Mouse (Mus musculus) limb, embryonic 13.5 days (tissue): ENCODE results near the gene Sult1b1. TPM values are rescaled to one million over a fixed set of nuclear protein-coding genes. Genes with fewer than 3 reads are reported as not detected.
"Not testable (repeated sequence)": the region's sequence is repeated elsewhere in the genome, so short reads cannot be mapped to it uniquely, and the experiment has no call there.

Experiments used
- ATAC-seq: fragments of 200-750 bp; cut with Nextera tagmentation; 2 replicates; pipeline ENCODE4 v1.8.0; 2017; ENCODE audit warnings: low read depth, moderate number of reproducible peaks, moderate TSS enrichment; ENCODE audit not compliant: low FRiP score
- H3K27ac ChIP-seq: fragments of 300-500 bp; sonication (generic); 2 replicates; pipeline ENCODE4 v1.5.1; 2015; ENCODE audit warnings: inconsistent platforms, mild to moderate bottlenecking, moderate library complexity
- H3K27me3 ChIP-seq: fragments of 300-500 bp; sonication (generic); 2 replicates; pipeline ENCODE4 v1.6.1; 2015; ENCODE audit warnings: mild to moderate bottlenecking, inconsistent platforms
- H3K36me3 ChIP-seq: fragments of 300-500 bp; sonication (generic); 2 replicates; pipeline ENCODE4 v1.6.1; 2015; ENCODE audit warnings: inconsistent platforms, mild to moderate bottlenecking, moderate library complexity
- H3K4me1 ChIP-seq: fragments of 300-500 bp; sonication (generic); 2 replicates; pipeline ENCODE4 v1.6.1; 2015; ENCODE audit warnings: inconsistent platforms
- H3K4me2 ChIP-seq: fragments of 300-500 bp; sonication (generic); replicated peaks from 2 replicates; pipeline ENCODE4 v1.6.1; 2015; ENCODE audit warnings: inconsistent platforms, mild to moderate bottlenecking, moderate library complexity
- H3K4me3 ChIP-seq: fragments of 300-500 bp; sonication (generic); 2 replicates; pipeline ENCODE4 v1.5.1; 2015; ENCODE audit warnings: moderate library complexity, mild to moderate bottlenecking, inconsistent platforms
- H3K9ac ChIP-seq: fragments of 300-500 bp; sonication (generic); 2 replicates; pipeline ENCODE4 v1.6.1; 2015; ENCODE audit warnings: mild to moderate bottlenecking, inconsistent platforms
- H3K9me3 ChIP-seq: fragments of 300-500 bp; sonication (generic); 2 replicates; pipeline ENCODE4 v1.6.1; 2016; ENCODE audit warnings: inconsistent platforms
- WGBS: fragments of 180-500 bp; shearing (Covaris S2); methylation state at CpG from one replicate; pipeline ENCODE4 v1.1.7; 2015; 5-methylcytosine and 5-hydroxymethylcytosine counted together
- polyA plus RNA-seq: library from polyadenylated mRNA; unstranded; fragments of >200 nt; fragmentation: Nextera tagmentation; extraction: Ambion mirVana; gene quantifications from 2 replicates; pipeline ENCODE4 v1.2.1, GENCODE M21; 2015

Sult1b1 gene
- polyA plus RNA-seq, 1 experiment from 2014 or later: not detected

GRCm38 (mm10) chr5:87523561-87523960 lies 14.4 kb downstream of the Sult1b1 start:
- not testable (repeated sequence) for H3K4me1 ChIP-seq, H3K27ac ChIP-seq
- WGBS: 87% methylated on average over 2 of the region's 2 CpGs

DNA sequence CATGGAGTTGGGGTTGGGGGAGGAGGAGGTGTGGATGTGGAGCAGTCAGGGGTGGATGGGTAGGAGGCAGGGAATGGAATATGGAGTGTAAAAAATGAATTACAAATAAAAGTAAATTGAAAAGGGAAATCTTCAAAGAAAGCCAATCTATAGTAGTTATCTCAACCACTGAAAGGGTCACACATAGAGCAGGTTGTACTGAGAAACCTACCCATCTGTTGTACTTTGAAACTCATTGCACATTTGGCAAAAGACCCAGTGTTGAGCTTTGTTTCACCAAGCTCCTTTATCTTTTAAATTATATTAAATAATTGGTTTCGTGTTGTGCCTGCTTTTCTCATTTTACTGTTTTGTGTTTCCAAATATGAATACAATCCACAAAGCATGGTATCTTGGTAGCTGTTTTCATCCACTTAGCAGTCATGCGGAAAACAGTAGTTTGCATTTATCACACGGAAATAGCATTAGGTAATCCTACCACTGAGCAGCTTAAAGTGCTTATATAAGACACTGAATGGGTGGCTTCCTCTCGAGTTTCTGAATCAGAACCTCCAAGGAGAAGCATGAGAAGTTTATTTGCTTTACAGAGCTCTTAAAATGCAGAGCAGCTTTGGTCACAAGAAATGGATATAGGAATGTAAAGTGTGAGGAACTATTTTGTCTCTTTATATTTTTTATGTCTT lies 32.1 kb downstream of the Sult1b1 start:
- H3K4me1 ChIP-seq: no peaks in the 10 kb centered on the region
- no peak overlapping the region for H3K4me3 ChIP-seq
- H3K36me3 ChIP-seq: no peaks in the 10 kb centered on the region
- H3K9me3 ChIP-seq: no peaks in the 10 kb centered on the region
- 68% methylated on average over 4 of the region's 4 CpGs for WGBS
- no peak for ATAC-seq
- H3K27ac ChIP-seq: no peak overlapping the region
- no peak overlapping the region for H3K4me2 ChIP-seq
- no peaks in the 10 kb centered on the region for H3K27me3 ChIP-seq
- no peak overlapping the region for H3K9ac ChIP-seq

More at GRCm38 (mm10) chr5:87523561-87523960, 14.4 kb downstream of the Sult1b1 start:
- H3K36me3 ChIP-seq, ATAC-seq, H3K9me3 ChIP-seq, H3K4me2 ChIP-seq, H3K4me3 ChIP-seq, H3K27me3 ChIP-seq, H3K9ac ChIP-seq: not testable (repeated sequence)

- no peak overlapping the region for H3K27ac ChIP-seq
- no peaks in the 10 kb centered on the region for H3K36me3 ChIP-seq
- H3K4me1 ChIP-seq: no peaks in the 10 kb centered on the region
- no peak overlapping the region for H3K9ac ChIP-seq
- no peak for ATAC-seq
- no peaks in the 10 kb centered on the region for H3K9me3 ChIP-seq
- 56% methylated on average over 1 of the region's 1 CpGs for WGBS
- no peak overlapping the region for H3K4me3 ChIP-seq
- H3K27me3 ChIP-seq: no peaks in the 10 kb centered on the region
- H3K4me2 ChIP-seq: no peak overlapping the region
Measured at GRCm38 (mm10) chr5:87502687-87503086, 35.3 kb downstream of the Sult1b1 start.

DNA sequence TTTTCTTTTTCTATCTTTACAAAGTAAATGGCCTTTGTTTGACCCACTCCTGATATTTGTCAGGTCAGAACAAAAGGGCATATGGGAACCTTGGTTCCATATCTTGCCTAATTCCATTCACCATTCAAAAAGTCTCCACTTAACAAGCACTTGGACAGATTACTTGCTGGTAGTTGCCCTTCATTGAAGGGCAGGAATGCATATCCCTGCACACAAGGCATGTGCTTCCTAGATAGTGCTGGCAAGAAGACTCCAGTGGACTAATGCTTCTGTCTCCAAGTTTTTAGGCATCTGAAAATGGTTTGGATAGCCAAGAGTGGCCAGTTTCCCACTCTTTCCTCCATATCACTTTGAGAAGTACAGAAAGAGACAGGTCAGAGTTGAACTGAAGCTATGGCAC lies 38.7 kb downstream of the Sult1b1 start:
- Histone ChIP-seq H3K27ac (no peak overlapping the region), H3K27me3 (no peaks in the 10 kb centered on the region), H3K4me3 (no peak overlapping the region), H3K36me3 (no peaks in the 10 kb centered on the region), H3K4me1 (no peaks in the 10 kb centered on the region), H3K9ac (no peak overlapping the region), H3K4me2 (no peak overlapping the region), H3K9me3 (no peaks in the 10 kb centered on the region)
- ATAC-seq: no peak

- Histone ChIP-seq H3K4me3 (no peak overlapping the region), H3K27me3 (no peaks in the 10 kb centered on the region), H3K27ac (no peak overlapping the region), H3K9me3 (no peaks in the 10 kb centered on the region), H3K4me1 (no peaks in the 10 kb centered on the region), H3K4me2 (no peak overlapping the region), H3K9ac (no peak overlapping the region), H3K36me3 (no peaks in the 10 kb centered on the region)
- no peak for ATAC-seq
Measured at GRCm38 (mm10) chr5:87498936-87499335, 39.1 kb downstream of the Sult1b1 start.

GRCm38 (mm10) chr5:87490771-87491170 lies 47.2 kb downstream of the Sult1b1 start, which contains the start of gene Ugt2a1:
Ugt2a1 (minus strand) TSS chr5:87490871.
- H3K4me3 ChIP-seq: no peak within 1 kb of the TSS
- H3K27ac ChIP-seq: no peak within 1 kb of the TSS
- ATAC-seq: no peak
- no peak within 1 kb of the TSS for H3K9ac ChIP-seq
- no peaks in the 10 kb centered on the region for H3K9me3 ChIP-seq
- no peaks in the 10 kb centered on the region for H3K27me3 ChIP-seq
- H3K36me3 ChIP-seq: no peaks in the 10 kb centered on the region
- no peak within 1 kb of the TSS for H3K4me2 ChIP-seq
- H3K4me1 ChIP-seq: no peaks in the 10 kb centered on the region
- 92% methylated on average over 1 of the region's 1 CpGs for WGBS

- not testable (repeated sequence) for H3K4me3 ChIP-seq, H3K9ac ChIP-seq, H3K36me3 ChIP-seq, H3K27me3 ChIP-seq, ATAC-seq, H3K9me3 ChIP-seq, H3K4me2 ChIP-seq, H3K4me1 ChIP-seq, H3K27ac ChIP-seq
- 86% methylated on average over 1 of the region's 1 CpGs for WGBS
Measured at GRCm38 (mm10) chr5:87486706-87487105, 51.3 kb downstream of the Sult1b1 start, which contains the start of gene Gm43638. Gm43638 (minus strand) TSS chr5:87486806.

DNA sequence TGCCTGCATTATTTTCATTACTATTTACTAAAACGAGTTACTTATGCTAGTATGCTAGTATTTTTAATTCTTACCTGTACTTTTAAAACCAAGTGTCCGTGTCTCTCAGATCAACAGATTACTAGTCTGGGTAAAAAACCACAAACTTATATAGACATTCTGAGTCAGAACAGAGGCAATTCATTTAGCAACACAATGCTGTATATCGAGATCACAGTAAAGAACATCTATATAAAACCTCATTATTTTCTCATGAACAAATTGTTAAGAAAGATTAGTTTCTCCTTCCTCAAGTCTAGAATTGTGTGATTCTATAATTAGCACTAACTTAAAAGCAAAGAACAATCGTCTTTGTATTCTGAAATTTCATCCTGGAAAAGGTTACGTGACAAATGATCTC lies 55.8 kb downstream of the Sult1b1 start, which contains the start of gene Ugt2a2:
TSS of gene Ugt2a2 (minus strand) at position 101 of the 400 bp plus-strand sequence.
- no peak within 1 kb of the TSS for H3K27ac ChIP-seq
- no peak within 1 kb of the TSS for H3K4me3 ChIP-seq
- no peak within 1 kb of the TSS for H3K9ac ChIP-seq
- H3K4me1 ChIP-seq: no peaks in the 10 kb centered on the region
- 75% methylated on average over 5 of the region's 5 CpGs for WGBS
- ATAC-seq: no peak
- H3K4me2 ChIP-seq: no peak within 1 kb of the TSS
- no peaks in the 10 kb centered on the region for H3K36me3 ChIP-seq
- no peaks in the 10 kb centered on the region for H3K9me3 ChIP-seq
- no peaks in the 10 kb centered on the region for H3K27me3 ChIP-seq

Other genes starting within 250 kb of the Sult1b1 start
- gene Ugt2a3, start 201.0 kb downstream of the Sult1b1 start, polyA plus RNA-seq: not detected in 2 replicates
- gene Ugt2b38, start 114.0 kb downstream of the Sult1b1 start, polyA plus RNA-seq: not detected in 2 replicates
- gene Ugt2a2, start 55.9 kb downstream of the Sult1b1 start, polyA plus RNA-seq: not detected in 2 replicates
- not detected in 2 replicates for gene Gm43638, start 51.4 kb downstream of the Sult1b1 start, polyA plus RNA-seq
- gene Ugt2a1, start 47.3 kb downstream of the Sult1b1 start, polyA plus RNA-seq: not detected in 2 replicates
- not detected in 2 replicates for gene Sult1d1, start 30.8 kb upstream of the Sult1b1 start, polyA plus RNA-seq
- 0.11 TPM in 1 of 2 replicates, not detected in the other for gene Sult1e1, start 53.4 kb upstream of the Sult1b1 start, polyA plus RNA-seq
- not detected in 2 replicates for gene Csn1s1, start 128.0 kb upstream of the Sult1b1 start, polyA plus RNA-seq
- not detected in 2 replicates for gene Csn2, start 161.4 kb upstream of the Sult1b1 start, polyA plus RNA-seq
- not detected in 2 replicates for gene Csn1s2a, start 236.4 kb upstream of the Sult1b1 start, polyA plus RNA-seq